Mouse (Mus musculus) stomach, embryonic 16.5 days (tissue): Measurements from ENCODE around the gene Klhl42. TPM values are rescaled to one million over a fixed set of nuclear protein-coding genes. Genes with fewer than 3 reads are reported as not detected.

Experiments used
- ATAC-seq: fragments of 200-750 bp; cut with Nextera tagmentation; 2 replicates; pipeline ENCODE4 v1.8.0; 2017; ENCODE audit warnings: moderate number of reproducible peaks, moderate TSS enrichment; ENCODE audit not compliant: insufficient read depth, low FRiP score
- H3K27ac ChIP-seq: fragments of 300-500 bp; sonication (generic); 2 replicates; pipeline ENCODE4 v1.5.1; 2014; ENCODE audit warnings: low read length
- H3K27me3 ChIP-seq: fragments of 300-500 bp; sonication (generic); 2 replicates; pipeline ENCODE4 v1.6.1; 2014; ENCODE audit warnings: low read length, control low read depth, mixed read lengths; ENCODE audit not compliant: control insufficient read depth, insufficient read depth
- H3K36me3 ChIP-seq: fragments of 300-500 bp; sonication (generic); 2 replicates; pipeline ENCODE4 v1.6.1; 2014; ENCODE audit warnings: low read length; ENCODE audit not compliant: control insufficient read depth, insufficient read depth
- H3K4me1 ChIP-seq: fragments of 300-500 bp; sonication (generic); 2 replicates; pipeline ENCODE4 v1.6.1; 2014; ENCODE audit warnings: low read length, control low read depth, mixed read lengths; ENCODE audit not compliant: control insufficient read depth, insufficient read depth
- H3K4me2 ChIP-seq: fragments of 300-500 bp; sonication (generic); 2 replicates; pipeline ENCODE4 v1.6.1; 2014; ENCODE audit warnings: low read depth, low read length, mixed read lengths
- H3K4me3 ChIP-seq: fragments of 300-500 bp; sonication (generic); replicated peaks from 2 replicates; pipeline ENCODE4 v1.5.1; 2014; ENCODE audit warnings: mild to moderate bottlenecking, low read length
- H3K9ac ChIP-seq: fragments of 300-500 bp; sonication (generic); 2 replicates; pipeline ENCODE4 v1.6.1; 2014; ENCODE audit warnings: low read length
- H3K9me3 ChIP-seq: fragments of 300-500 bp; sonication (generic); replicated peaks from 2 replicates; pipeline ENCODE4 v1.6.1; 2016; ENCODE audit warnings: low read length, control low read depth; ENCODE audit not compliant: control insufficient read depth
- WGBS: fragments of 180-500 bp; shearing (Covaris S2); extraction: QIAGEN DNeasy Blood & Tissue Kit; methylation state at CpG from one replicate; pipeline ENCODE4 v1.1.7; 2014; 5-methylcytosine and 5-hydroxymethylcytosine counted together
- polyA plus RNA-seq: library from polyadenylated mRNA; unstranded; fragments of >200 nt; fragmentation: Nextera tagmentation; extraction: Ambion mirVana; gene quantifications from 2 replicates; pipeline ENCODE4 v1.2.1, GENCODE M21; 2015

The Klhl42 gene
- polyA plus RNA-seq, 1 experiment from 2014 or later: 7.9 TPM

- no peak for ATAC-seq
- no peaks in the 10 kb centered on the region for H3K36me3 ChIP-seq
- H3K9me3 ChIP-seq: no peaks in the 10 kb centered on the region
- 90% methylated on average over 10 of the region's 10 CpGs for WGBS
- no peak overlapping the region for H3K27ac ChIP-seq
- no peak overlapping the region for H3K9ac ChIP-seq
- no peak overlapping the region for H3K4me2 ChIP-seq
- no peaks in the 10 kb centered on the region; the same call in 1 of the 2 replicates for H3K4me1 ChIP-seq
- H3K4me3 ChIP-seq: no peak overlapping the region
- H3K27me3 ChIP-seq: no peaks in the 10 kb centered on the region
Observed at GRCm38 (mm10) chr6:147079919-147080318, 11.3 kb upstream of the Klhl42 start.

DNA sequence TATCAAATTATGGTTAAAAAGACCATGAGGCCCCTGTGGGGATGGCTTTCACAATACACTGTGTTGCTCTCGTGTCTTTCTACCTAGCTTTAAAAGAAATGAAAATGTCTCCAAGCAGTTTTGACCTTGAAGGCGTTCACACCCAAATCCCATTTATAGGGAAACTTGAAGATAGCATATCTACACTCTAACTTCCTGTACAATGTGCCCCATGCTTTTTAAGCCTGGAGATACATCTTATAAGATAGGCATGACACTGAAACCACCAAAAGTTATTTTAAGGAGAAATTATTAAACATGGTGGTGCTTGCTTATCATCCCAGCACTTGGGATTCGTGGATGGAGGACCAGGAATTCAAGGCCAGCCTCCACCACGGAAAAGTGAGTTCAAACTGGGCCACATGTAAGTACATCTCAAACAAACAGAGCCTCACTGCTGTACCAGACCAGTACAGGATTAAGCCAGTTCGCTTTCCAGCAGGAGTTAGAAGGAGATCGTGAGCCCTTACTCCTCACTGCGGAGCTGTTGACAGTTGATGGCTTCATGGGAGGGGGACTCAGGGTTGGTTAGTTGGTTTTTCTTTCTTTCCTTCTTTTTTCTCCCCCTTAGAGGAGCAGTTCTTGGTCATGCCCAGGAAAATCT, 5.7 kb upstream of the Klhl42 start:
- no peaks in the 10 kb centered on the region for H3K36me3 ChIP-seq
- no peaks in the 10 kb centered on the region for H3K9me3 ChIP-seq
- no peak overlapping the region for H3K27ac ChIP-seq
- 0 out of 2 replicates have a peak, but pooled peaks cover 1% of the 10 kb centered on the region for H3K4me1 ChIP-seq
- H3K27me3 ChIP-seq: no peaks in the 10 kb centered on the region
- 58% methylated on average over 7 of the region's 7 CpGs for WGBS
- H3K9ac ChIP-seq: no peak overlapping the region
- ATAC-seq: no peak
- H3K4me3 ChIP-seq: no peak overlapping the region
- H3K4me2 ChIP-seq: no peak overlapping the region

- H3K4me3 ChIP-seq: peak within 1 kb of the TSS; percentile 28
- no peaks in the 10 kb centered on the region for H3K36me3 ChIP-seq
- WGBS: 14% methylated on average over 20 of the region's 20 CpGs
- peak within 1 kb of the TSS; percentile 18; the same call in 1 of the 2 replicates for H3K27ac ChIP-seq
- 0 out of 2 replicates have a peak, but pooled peaks cover 5% of the 10 kb centered on the region for H3K4me1 ChIP-seq
- peak within 1 kb of the TSS; percentile 40 for H3K4me2 ChIP-seq
- no peak for ATAC-seq
- peak within 1 kb of the TSS; percentile 51 for H3K9ac ChIP-seq
- no peaks in the 10 kb centered on the region for H3K27me3 ChIP-seq
- H3K9me3 ChIP-seq: no peaks in the 10 kb centered on the region
Observed at GRCm38 (mm10) chr6:147086594-147087225, 4.5 kb upstream of the Klhl42 start, which contains the start of gene Mansc4. Mansc4 (minus strand) TSS chr6:147087032.

DNA sequence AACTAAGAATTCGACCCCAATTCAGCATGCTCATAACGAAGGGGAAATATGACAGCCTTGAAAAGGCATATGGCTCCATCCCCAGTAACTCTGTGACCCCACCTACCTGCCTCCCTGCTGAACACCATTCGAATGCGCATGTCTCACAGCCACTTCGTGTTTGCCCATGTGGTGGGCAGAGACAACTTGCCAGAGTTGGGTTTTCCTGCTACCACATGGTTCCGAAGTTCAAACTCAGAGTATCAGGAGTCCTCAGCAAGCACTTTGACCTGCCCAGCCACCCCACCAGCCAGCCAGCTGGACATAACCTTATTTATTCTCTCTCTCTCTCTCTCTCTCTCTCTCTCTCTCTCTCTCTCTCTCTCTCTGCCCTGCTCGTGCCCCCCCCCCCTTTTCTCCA, 3.4 kb upstream of the Klhl42 start:
- 47% methylated on average over 7 of the region's 7 CpGs for WGBS
- ATAC-seq: no peak
- Histone ChIP-seq H3K9me3 (no peaks in the 10 kb centered on the region), H3K27ac (no peak overlapping the region), H3K9ac (no peak overlapping the region), H3K36me3 (no peaks in the 10 kb centered on the region), H3K4me1 (peaks cover 10% of the 10 kb centered on the region), H3K4me3 (no peak overlapping the region), H3K4me2 (no peak overlapping the region), H3K27me3 (no peaks in the 10 kb centered on the region)

GRCm38 (mm10) chr6:147088517-147088916, 2.7 kb upstream of the Klhl42 start:
- H3K9me3 ChIP-seq: no peaks in the 10 kb centered on the region
- H3K27ac ChIP-seq: no peak overlapping the region
- H3K9ac ChIP-seq: no peak overlapping the region
- H3K36me3 ChIP-seq: no peaks in the 10 kb centered on the region
- no peak overlapping the region for H3K4me2 ChIP-seq
- no peak for ATAC-seq
- H3K27me3 ChIP-seq: no peaks in the 10 kb centered on the region
- H3K4me1 ChIP-seq: peaks cover 11% of the 10 kb centered on the region
- H3K4me3 ChIP-seq: no peak overlapping the region
- WGBS: 77% methylated on average over 3 of the region's 3 CpGs

DNA sequence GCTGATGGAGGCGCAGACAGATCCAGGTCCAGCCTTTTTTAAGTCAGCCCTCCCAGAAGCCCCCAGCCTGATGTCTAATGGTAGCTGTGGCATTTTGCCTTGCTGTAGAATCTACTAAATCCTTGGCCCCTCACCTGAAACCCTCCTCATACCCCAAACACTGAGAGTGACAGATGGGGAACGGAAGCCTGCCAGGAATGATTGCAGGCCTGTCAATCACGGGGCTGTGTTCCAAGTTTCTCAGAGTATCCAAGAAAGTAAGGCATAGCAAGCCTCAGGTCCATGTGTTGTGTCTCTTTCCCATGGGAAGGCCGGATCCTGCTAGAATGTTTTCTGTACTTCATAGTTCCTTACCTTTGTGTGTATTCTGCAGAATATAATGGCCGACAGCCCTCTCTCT, 988 bp upstream of the Klhl42 start:
- no peaks in the 10 kb centered on the region for H3K9me3 ChIP-seq
- H3K4me3 ChIP-seq: no peak overlapping the region
- no peaks in the 10 kb centered on the region for H3K27me3 ChIP-seq
- no peaks in the 10 kb centered on the region for H3K36me3 ChIP-seq
- 80% methylated on average over 5 of the region's 5 CpGs for WGBS
- H3K4me1 ChIP-seq: peaks cover 11% of the 10 kb centered on the region
- H3K27ac ChIP-seq: no peak overlapping the region
- no peak overlapping the region for H3K9ac ChIP-seq
- no peak for ATAC-seq
- no peak overlapping the region; the same call in 1 of the 2 replicates for H3K4me2 ChIP-seq

GRCm38 (mm10) chr6:147092136-147092535, 957 bp downstream of the Klhl42 start:
- Histone ChIP-seq H3K4me3 (peak overlapping the region; percentile 66), H3K27me3 (no peaks in the 10 kb centered on the region), H3K27ac (peak overlapping the region; percentile 90; the same call in 1 of the 2 replicates), H3K4me1 (peaks cover 11% of the 10 kb centered on the region), H3K9ac (peak overlapping the region; percentile 87), H3K36me3 (no peaks in the 10 kb centered on the region), H3K9me3 (no peaks in the 10 kb centered on the region), H3K4me2 (peak overlapping the region; percentile 93)
- 2% methylated on average over 15 of the region's 15 CpGs for WGBS
- 0 out of 2 replicates have a peak, but pooled peaks have one; percentile 1 for ATAC-seq

GRCm38 (mm10) chr6:147094771-147095170, 3.6 kb downstream of the Klhl42 start:
- Histone ChIP-seq H3K4me3 (no peak overlapping the region), H3K4me1 (peaks cover 11% of the 10 kb centered on the region), H3K27ac (no peak overlapping the region), H3K36me3 (no peaks in the 10 kb centered on the region), H3K9ac (no peak overlapping the region), H3K4me2 (no peak overlapping the region), H3K27me3 (no peaks in the 10 kb centered on the region), H3K9me3 (no peaks in the 10 kb centered on the region)
- ATAC-seq: no peak
- 79% methylated on average over 7 of the region's 7 CpGs for WGBS

DNA sequence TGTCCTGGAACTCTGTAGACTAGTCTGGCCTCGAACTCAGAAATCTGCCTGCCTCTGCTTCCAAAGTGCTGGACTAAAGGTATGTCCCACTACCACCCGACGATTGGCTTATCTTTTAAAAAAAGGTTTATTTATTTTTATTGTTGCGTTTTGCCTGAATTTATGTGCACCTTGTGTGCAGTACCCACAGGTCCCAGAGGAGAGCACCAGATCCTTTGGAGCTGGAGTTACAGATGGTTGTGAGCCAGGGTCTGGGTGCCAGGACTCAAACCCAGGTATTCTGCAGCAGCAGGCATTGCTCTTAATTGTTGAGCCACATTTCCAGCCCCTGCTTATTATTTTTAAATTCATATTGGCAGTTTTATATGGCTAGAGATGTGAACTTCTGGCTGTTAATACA, 4.9 kb downstream of the Klhl42 start:
- ATAC-seq: no peak
- Histone ChIP-seq H3K9me3 (no peaks in the 10 kb centered on the region), H3K27me3 (no peaks in the 10 kb centered on the region), H3K4me1 (peaks cover 6% of the 10 kb centered on the region), H3K36me3 (no peaks in the 10 kb centered on the region), H3K4me2 (no peak overlapping the region), H3K27ac (no peak overlapping the region), H3K4me3 (no peak overlapping the region), H3K9ac (no peak overlapping the region)
- WGBS: 92% methylated on average over 4 of the region's 4 CpGs
